Mouse (Mus musculus) MEL (cell line): ENCODE data around the gene Mast1. TPM values are rescaled to one million over a fixed set of nuclear protein-coding genes. Genes with fewer than 3 reads are reported as not detected.

Experiments used
- DNase-seq: peaks from one replicate; pipeline ENCODE4 v3.0.0; 2011; ENCODE audit warnings: low read depth, low spot score
- H3K27ac ChIP-seq: 2 replicates; pipeline ENCODE4 v1.5.1; 2012; ENCODE audit warnings: low read depth, mild to moderate bottlenecking, control low read depth, low read length, moderate library complexity; ENCODE audit not compliant: control insufficient read depth
- H3K27me3 ChIP-seq, 2 experiments: fragments of 150-350 bp in 1 of 2; sonication (generic) in 1 of 2; 2 replicates each; pipeline ENCODE4 v1.6.1; 2012; ENCODE audit warnings: low read length in 2 of 2, mild to moderate bottlenecking in 2 of 2, improper control_type of control experiment in 1 of 2, moderate library complexity in 1 of 2; ENCODE audit not compliant: insufficient read depth in 2 of 2, control insufficient read depth in 1 of 2
- H3K36me3 ChIP-seq, 2 experiments: 2 replicates each; pipeline ENCODE4 v1.6.1; 2012 to 2014; ENCODE audit warnings: low read length in 2 of 2, improper control_type of control experiment in 1 of 2, inconsistent platforms in 1 of 2, mild to moderate bottlenecking in 1 of 2; ENCODE audit not compliant: insufficient read depth in 2 of 2, control insufficient read depth in 1 of 2
- H3K4me1 ChIP-seq, 2 experiments: fragments of 150-350 bp in 1 of 2; sonication (generic) in 1 of 2; 2 replicates each; pipeline ENCODE4 v1.6.1; 2012; ENCODE audit warnings: low read length in 2 of 2, improper control_type of control experiment in 1 of 2, mild to moderate bottlenecking in 1 of 2; ENCODE audit not compliant: insufficient read depth in 2 of 2, control insufficient read depth in 1 of 2
- H3K4me3 ChIP-seq, 2 experiments: fragments of 150-350 bp in 1 of 2; sonication (generic) in 1 of 2; 2 replicates each; pipeline ENCODE4 v1.5.1; 2012; ENCODE audit warnings: low read depth in 2 of 2, low read length in 2 of 2, mild to moderate bottlenecking in 2 of 2, moderate library complexity in 2 of 2, control low read depth in 1 of 2, improper control_type of control experiment in 1 of 2; ENCODE audit not compliant: control insufficient read depth in 1 of 2, insufficient read depth in 1 of 2
- H3K79me2 ChIP-seq: 2 replicates; pipeline ENCODE4 v1.6.1; 2012; ENCODE audit warnings: mild to moderate bottlenecking, low read length, moderate library complexity; ENCODE audit not compliant: control insufficient read depth, poor library complexity, insufficient read depth
- H3K9ac ChIP-seq: 2 replicates; pipeline ENCODE4 v1.6.1; 2012; ENCODE audit warnings: low read depth, mild to moderate bottlenecking, control low read depth, low read length, moderate library complexity; ENCODE audit not compliant: control insufficient read depth, poor library complexity, severe bottlenecking
- H3K9me3 ChIP-seq: fragments of 150-350 bp; sonication (generic); replicated peaks from 2 replicates; pipeline ENCODE4 v1.6.1; 2012; ENCODE audit warnings: mild to moderate bottlenecking, low read length, improper control_type of control experiment, moderate library complexity; ENCODE audit not compliant: insufficient read depth
- BHLHE40 ChIP-seq: IDR thresholded peaks from 2 replicates; pipeline ENCODE4 v1.6.1; 2012; ENCODE audit warnings: low read depth, mild to moderate bottlenecking, inconsistent platforms, low read length, improper control_type of control experiment, borderline replicate concordance
- CTCF ChIP-seq, 3 experiments: IDR thresholded peaks in 2 of 3; conservative IDR thresholded peaks in 1 of 3; 2 replicates each; pipeline ENCODE4 v1.5.1; 2011 to 2012; ENCODE audit warnings: low read length in 3 of 3, low read depth in 2 of 3, mild to moderate bottlenecking in 2 of 3, improper control_type of control experiment in 1 of 3, inconsistent platforms in 1 of 3, mixed read lengths in 1 of 3, moderate library complexity in 1 of 3; ENCODE audit not compliant: control insufficient read depth in 1 of 3, insufficient read depth in 1 of 3, poor library complexity in 1 of 3, severe bottlenecking in 1 of 3
- E2F4 ChIP-seq: IDR thresholded peaks from 2 replicates; pipeline ENCODE4 v1.6.1; 2011; ENCODE audit warnings: low read depth, low read length, improper control_type of control experiment, borderline replicate concordance
- ETS1 ChIP-seq: IDR thresholded peaks from 2 replicates; pipeline ENCODE4 v1.6.1; 2012; ENCODE audit warnings: low read depth, mild to moderate bottlenecking, inconsistent platforms, low read length, improper control_type of control experiment, moderate library complexity
- GATA1 ChIP-seq: IDR thresholded peaks from 2 replicates; pipeline ENCODE4 v1.6.1; 2011; ENCODE audit warnings: low read depth, low read length, improper control_type of control experiment
- HCFC1 ChIP-seq: IDR thresholded peaks from 2 replicates; pipeline ENCODE4 v1.6.1; 2012; ENCODE audit warnings: low read depth, mild to moderate bottlenecking, inconsistent platforms, low read length, improper control_type of control experiment, moderate library complexity
- MAZ ChIP-seq: IDR thresholded peaks from 2 replicates; pipeline ENCODE4 v1.6.1; 2012; ENCODE audit warnings: low read depth, mild to moderate bottlenecking, inconsistent platforms, low read length, improper control_type of control experiment
- NRF1 ChIP-seq: IDR thresholded peaks from 2 replicates; pipeline ENCODE4 v1.6.1; 2014; ENCODE audit warnings: low read depth, mild to moderate bottlenecking, inconsistent platforms, low read length, improper control_type of control experiment, moderate library complexity; ENCODE audit not compliant: poor library complexity, insufficient read depth, severe bottlenecking
- POLR2A ChIP-seq, 2 experiments: IDR thresholded peaks; 2 replicates each; pipeline ENCODE4 v1.6.1; 2011 to 2012; ENCODE audit warnings: low read length in 2 of 2, mild to moderate bottlenecking in 2 of 2, control low read depth in 1 of 2, improper control_type of control experiment in 1 of 2, low read depth in 1 of 2, moderate library complexity in 1 of 2; ENCODE audit not compliant: control insufficient read depth in 1 of 2, insufficient read depth in 1 of 2, poor library complexity in 1 of 2
- RAD21 ChIP-seq: IDR thresholded peaks from 2 replicates; pipeline ENCODE4 v1.6.1; 2011; ENCODE audit warnings: mild to moderate bottlenecking, low read depth, low read length, improper control_type of control experiment
- SIN3A ChIP-seq: IDR thresholded peaks from 2 replicates; pipeline ENCODE4 v1.6.1; 2012; ENCODE audit warnings: low read length, improper control_type of control experiment, inconsistent platforms
- SMC3 ChIP-seq: IDR thresholded peaks from 2 replicates; pipeline ENCODE4 v1.6.1; 2011; ENCODE audit warnings: low read depth, low read length, improper control_type of control experiment
- TAL1 ChIP-seq: IDR thresholded peaks from 2 replicates; pipeline ENCODE4 v1.6.1; 2012; ENCODE audit warnings: mild to moderate bottlenecking, inconsistent platforms, low read length, moderate library complexity, mixed read lengths
- USF2 ChIP-seq, 2 experiments: IDR thresholded peaks; 2 replicates each; pipeline ENCODE4 v1.6.1; 2011 to 2012; ENCODE audit warnings: improper control_type of control experiment in 2 of 2, low read length in 2 of 2, borderline replicate concordance in 1 of 2, inconsistent platforms in 1 of 2, low read depth in 1 of 2, mild to moderate bottlenecking in 1 of 2; ENCODE audit not compliant: insufficient read depth in 1 of 2
- ZC3H11A ChIP-seq: IDR thresholded peaks from 2 replicates; pipeline ENCODE4 v1.6.1; 2012; ENCODE audit warnings: low read depth, mild to moderate bottlenecking, inconsistent platforms, low read length, improper control_type of control experiment
- ZMIZ1 ChIP-seq: IDR thresholded peaks from 2 replicates; pipeline ENCODE4 v1.6.1; 2012; ENCODE audit warnings: low read depth, mild to moderate bottlenecking, inconsistent platforms, low read length, improper control_type of control experiment, moderate library complexity
- ZNF384 ChIP-seq: IDR thresholded peaks from 2 replicates; pipeline ENCODE4 v1.6.1; 2012; ENCODE audit warnings: low read depth, mild to moderate bottlenecking, inconsistent platforms, low read length, improper control_type of control experiment
- polyA plus RNA-seq, 2 experiments: library from polyadenylated mRNA; stranded (reverse) in 1 of 2; unstranded in 1 of 2; fragments of >175 nt in 1 of 2; fragments of >200 nt in 1 of 2; gene quantifications; 2 replicates each; pipeline versions ENCODE4 v1.2.1 to v1.2.4; 2012; ENCODE audit warnings: low replicate concordance in 2 of 2, low read depth in 1 of 2; ENCODE audit not compliant: insufficient read length in 2 of 2, insufficient read depth in 1 of 2, missing spikeins in 1 of 2
- total RNA-seq: library from RNA; depleted of rRNA; stranded (reverse); fragments of 300-350 nt; gene quantifications from 2 replicates; pipeline ENCODE4 v1.2.3, GENCODE M21; 2012

Gene Mast1
- total and polyA plus RNA-seq, 3 experiments = 0.77 to 4.5 TPM; not detected in 1

GRCm38 (mm10) chr8:84975434-84975833 lies 38.3 kb upstream of the Mast1 start:
- peak; percentile 91 for TF ChIP-seq ZC3H11A
- TF ChIP-seq MAZ = peak; percentile 91
- peak; percentile 72; the same call in 1 of the 2 replicates for TF ChIP-seq ETS1
- peak; percentile 15; the same call in 1 of the 2 replicates for TF ChIP-seq HCFC1
- TF ChIP-seq POLR2A (IDR thresholded peaks at IDR 0.05; ENCODE audit: control insufficient read depth in 1 of 2, insufficient read depth in 1 of 2, low read depth in 1 of 2, low read length in 2 of 2, poor library complexity in 1 of 2) = no peak; a peak in 1 of 4 replicates
- TF ChIP-seq E2F4 = no peak
- TF ChIP-seq GATA1 = no peak
- no peak for TF ChIP-seq USF2 (IDR thresholded peaks at IDR 0.05; ENCODE audit: borderline replicate concordance in 1 of 2, insufficient read depth in 1 of 2, low read depth in 1 of 2, low read length in 2 of 2)
- TF ChIP-seq CTCF (IDR thresholded peaks at IDR 0.05 in 2 of 3, conservative IDR thresholded peaks at IDR 0.05 in 1 of 3; ENCODE audit: control insufficient read depth in 1 of 3, insufficient read depth in 1 of 3, low read depth in 2 of 3, low read length in 3 of 3, poor library complexity in 1 of 3, severe bottlenecking in 1 of 3) = peak; percentile 80 to 91 (median 89)
- TF ChIP-seq SMC3 = peak; percentile 89
- peak; percentile 22; the same call in 1 of the 2 replicates for TF ChIP-seq BHLHE40
- peak; percentile 81 for TF ChIP-seq RAD21
- TF ChIP-seq SIN3A = peak; percentile 68; the same call in 1 of the 2 replicates
- TF ChIP-seq ZNF384 = peak; percentile 74
- no peak for TF ChIP-seq NRF1
- H3K79me2 ChIP-seq = peaks cover 29% of the 10 kb centered on the region
- peak overlapping the region; percentile 79 for H3K9ac ChIP-seq
- peak; percentile 89 for DNase-seq
- peak overlapping the region; percentile 62 to 86 for H3K4me3 ChIP-seq
- no peaks in the 10 kb centered on the region for H3K27me3 ChIP-seq
- H3K36me3 ChIP-seq = peaks cover 4 to 19% of the 10 kb centered on the region in 2 experiments; a peak in 3 of 4 replicates
- no peaks in the 10 kb centered on the region for H3K9me3 ChIP-seq
- peaks cover 4 to 35% of the 10 kb centered on the region in 2 experiments; a peak in 3 of 4 replicates for H3K4me1 ChIP-seq
- peak overlapping the region; percentile 86 for H3K27ac ChIP-seq

GRCm38 (mm10) chr8:84974543-84975142 lies 37.5 kb upstream of the Mast1 start:
- DNase-seq = peak; percentile 54
- peaks cover 4 to 33% of the 10 kb centered on the region in 2 experiments; a peak in 2 of 4 replicates for H3K4me1 ChIP-seq
- peaks cover 4 to 19% of the 10 kb centered on the region in 2 experiments; a peak in 3 of 4 replicates for H3K36me3 ChIP-seq
- H3K79me2 ChIP-seq = peaks cover 37% of the 10 kb centered on the region
- peak overlapping the region; percentile 50 for H3K27ac ChIP-seq
- peak overlapping the region; percentile 64 for H3K9ac ChIP-seq
- no peaks in the 10 kb centered on the region for H3K9me3 ChIP-seq
- no peak for TF ChIP-seq HCFC1
- peak; percentile 12 for TF ChIP-seq SIN3A
- peak; percentile 42 for TF ChIP-seq ZNF384
- peak; percentile 52 for TF ChIP-seq ETS1
- no peak for TF ChIP-seq TAL1
- peak in 1 of 2 experiments; percentile 2; a peak in 1 of 4 replicates for TF ChIP-seq POLR2A (IDR thresholded peaks at IDR 0.05; ENCODE audit: control insufficient read depth in 1 of 2, insufficient read depth in 1 of 2, low read depth in 1 of 2, low read length in 2 of 2, poor library complexity in 1 of 2)
- TF ChIP-seq ZMIZ1 = 0 out of 2 replicates have a peak, but pooled peaks have one; percentile 26
- H3K27me3 ChIP-seq = no peaks in the 10 kb centered on the region
- peak overlapping the region; percentile 38 to 59 for H3K4me3 ChIP-seq
